Mouse (Mus musculus): ENCODE data around the gene Cdh9.

DNA sequence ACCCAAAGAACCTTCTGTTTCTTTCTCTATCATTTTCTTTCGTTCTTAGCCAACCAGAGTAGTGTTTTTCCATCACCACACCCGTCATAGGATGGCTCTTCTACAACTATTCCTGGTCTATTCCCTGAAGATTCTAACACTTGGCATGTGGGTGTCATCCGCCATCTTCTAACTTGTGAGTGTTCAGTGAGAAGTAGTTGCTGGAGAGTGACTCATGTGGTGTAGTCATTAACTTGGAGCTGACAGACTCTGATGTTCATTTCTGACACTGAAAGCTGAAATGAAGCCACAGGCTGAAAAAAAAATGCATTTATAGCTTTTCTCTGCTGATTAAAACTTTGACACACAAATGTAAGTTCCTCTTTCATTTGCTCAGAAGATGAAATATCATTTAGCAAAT is 34.7 kb downstream of the Cdh9 start:
- no peak for TF ChIP-seq CTCF (conservative IDR thresholded peaks at IDR 0.05; ENCODE audit: low read length)
- no peak for TF ChIP-seq POU5F1 (IDR thresholded peaks at IDR 0.05; ENCODE audit: borderline replicate concordance, low read length)

Data from E14TG2a.4 (cell line).